Mouse (Mus musculus): ENCODE data around the gene Tuba1a. TPM values are rescaled to one million over a fixed set of nuclear protein-coding genes. Genes with fewer than 3 reads are reported as not detected.
A peak's percentile ranks its signal among the peaks of the same experiment; 100 is the strongest.
"Not testable (repeated sequence)": the region's sequence is repeated elsewhere in the genome, so short reads cannot be mapped to it uniquely, and the experiment has no call there.

Gene Tuba1a
- polyA plus RNA-seq, 1 experiment from 2014 or later, result 419 TPM

GRCm38 (mm10) chr15:98927566-98927965 lies 25.9 kb downstream of the Tuba1a start:
- no peaks in the 10 kb centered on the region for H3K36me3 ChIP-seq (ENCODE audit: control insufficient read depth, insufficient read depth, low read length)
- no peak for ATAC-seq (replicated peaks; ENCODE audit: low FRiP score)
- H3K4me3 ChIP-seq (ENCODE audit: low read depth, low read length), result no peak overlapping the region
- H3K9me3 ChIP-seq (ENCODE audit: control insufficient read depth, low read length), result no peaks in the 10 kb centered on the region
- 81% methylated on average over 5 of the region's 5 CpGs for WGBS
- H3K9ac ChIP-seq (ENCODE audit: low read depth, low read length), result no peak overlapping the region
- H3K4me1 ChIP-seq (replicated peaks; ENCODE audit: control insufficient read depth, insufficient read depth, low read length), result peaks cover 6% of the 10 kb centered on the region; the same call in 1 of the 2 replicates
- DNase-seq (ENCODE audit: low spot score), result no peak
- H3K27me3 ChIP-seq (replicated peaks; ENCODE audit: control insufficient read depth, insufficient read depth, low read length), result no peaks in the 10 kb centered on the region
- H3K4me2 ChIP-seq, result no peak overlapping the region
- no peak overlapping the region for H3K27ac ChIP-seq (ENCODE audit: low read depth, low read length)

GRCm38 (mm10) chr15:98924682-98925081 lies 28.8 kb downstream of the Tuba1a start:
- Histone ChIP-seq H3K9ac (ENCODE audit: low read depth, low read length) (no peak overlapping the region), H3K4me3 (ENCODE audit: low read depth, low read length) (no peak overlapping the region), H3K4me2 (no peak overlapping the region), H3K27me3 (replicated peaks; ENCODE audit: control insufficient read depth, insufficient read depth, low read length) (no peaks in the 10 kb centered on the region), H3K9me3 (ENCODE audit: control insufficient read depth, low read length) (no peaks in the 10 kb centered on the region), H3K36me3 (ENCODE audit: control insufficient read depth, insufficient read depth, low read length) (no peaks in the 10 kb centered on the region), H3K27ac (ENCODE audit: low read depth, low read length) (no peak overlapping the region), H3K4me1 (replicated peaks; ENCODE audit: control insufficient read depth, insufficient read depth, low read length) (peaks cover 4% of the 10 kb centered on the region; the same call in 1 of the 2 replicates)
- DNase-seq (ENCODE audit: low spot score), result no peak
- WGBS, result 57% methylated on average over 3 of the region's 3 CpGs
- ATAC-seq (replicated peaks; ENCODE audit: low FRiP score), result no peak

- WGBS, result 77% methylated on average over 2 of the region's 2 CpGs
Measured at GRCm38 (mm10) chr15:98923031-98923537, 30.4 kb downstream of the Tuba1a start.

GRCm38 (mm10) chr15:98922581-98922980 lies 30.9 kb downstream of the Tuba1a start:
- DNase-seq (ENCODE audit: low spot score) (no peak), ATAC-seq (replicated peaks; ENCODE audit: low FRiP score) (no peak)
- H3K4me1 ChIP-seq (replicated peaks; ENCODE audit: control insufficient read depth, insufficient read depth, low read length), result no peaks in the 10 kb centered on the region; the same call in 1 of the 2 replicates
- H3K4me2 ChIP-seq, result no peak overlapping the region
- no peak overlapping the region for H3K27ac ChIP-seq (ENCODE audit: low read depth, low read length)
- H3K27me3 ChIP-seq (replicated peaks; ENCODE audit: control insufficient read depth, insufficient read depth, low read length), result no peaks in the 10 kb centered on the region
- no peak overlapping the region for H3K9ac ChIP-seq (ENCODE audit: low read depth, low read length)
- no peaks in the 10 kb centered on the region for H3K9me3 ChIP-seq (ENCODE audit: control insufficient read depth, low read length)
- H3K4me3 ChIP-seq (ENCODE audit: low read depth, low read length), result no peak overlapping the region
- no peaks in the 10 kb centered on the region for H3K36me3 ChIP-seq (ENCODE audit: control insufficient read depth, insufficient read depth, low read length)
- WGBS, result 49% methylated on average over 3 of the region's 3 CpGs

More at GRCm38 (mm10) chr15:98923031-98923537, 30.4 kb downstream of the Tuba1a start:
- H3K4me1 ChIP-seq (replicated peaks; ENCODE audit: control insufficient read depth, insufficient read depth, low read length), result no peaks in the 10 kb centered on the region; the same call in 1 of the 2 replicates
- DNase-seq (ENCODE audit: low spot score) (no peak), ATAC-seq (replicated peaks; ENCODE audit: low FRiP score) (no peak)
- no peaks in the 10 kb centered on the region for H3K9me3 ChIP-seq (ENCODE audit: control insufficient read depth, low read length)
- H3K27ac ChIP-seq (ENCODE audit: low read depth, low read length), result no peak overlapping the region
- H3K9ac ChIP-seq (ENCODE audit: low read depth, low read length), result no peak overlapping the region
- H3K4me3 ChIP-seq (ENCODE audit: low read depth, low read length), result no peak overlapping the region
- H3K36me3 ChIP-seq (ENCODE audit: control insufficient read depth, insufficient read depth, low read length), result no peaks in the 10 kb centered on the region
- no peaks in the 10 kb centered on the region for H3K27me3 ChIP-seq (replicated peaks; ENCODE audit: control insufficient read depth, insufficient read depth, low read length)
- H3K4me2 ChIP-seq, result no peak overlapping the region

GRCm38 (mm10) chr15:98921510-98921909 lies 32.0 kb downstream of the Tuba1a start:
- no peaks in the 10 kb centered on the region for H3K36me3 ChIP-seq (ENCODE audit: control insufficient read depth, insufficient read depth, low read length)
- no peak overlapping the region for H3K9ac ChIP-seq (ENCODE audit: low read depth, low read length)
- 80% methylated on average over 5 of the region's 5 CpGs for WGBS
- no peaks in the 10 kb centered on the region for H3K27me3 ChIP-seq (replicated peaks; ENCODE audit: control insufficient read depth, insufficient read depth, low read length)
- no peak overlapping the region for H3K27ac ChIP-seq (ENCODE audit: low read depth, low read length)
- no peaks in the 10 kb centered on the region for H3K9me3 ChIP-seq (ENCODE audit: control insufficient read depth, low read length)
- no peaks in the 10 kb centered on the region; the same call in 1 of the 2 replicates for H3K4me1 ChIP-seq (replicated peaks; ENCODE audit: control insufficient read depth, insufficient read depth, low read length)
- H3K4me3 ChIP-seq (ENCODE audit: low read depth, low read length), result no peak overlapping the region
- no peak for DNase-seq (ENCODE audit: low spot score)
- H3K4me2 ChIP-seq, result no peak overlapping the region
- no peak for ATAC-seq (replicated peaks; ENCODE audit: low FRiP score)

- not testable (repeated sequence) for H3K36me3 ChIP-seq (ENCODE audit: control insufficient read depth, insufficient read depth, low read length); H3K27me3 ChIP-seq (replicated peaks; ENCODE audit: control insufficient read depth, insufficient read depth, low read length); H3K4me1 ChIP-seq (replicated peaks; ENCODE audit: control insufficient read depth, insufficient read depth, low read length); DNase-seq (ENCODE audit: low spot score); H3K9me3 ChIP-seq (ENCODE audit: control insufficient read depth, low read length); ATAC-seq (replicated peaks; ENCODE audit: low FRiP score)
- Histone ChIP-seq H3K27ac (ENCODE audit: low read depth, low read length) (peak overlapping the region; percentile 51; the same call in 1 of the 2 replicates), H3K4me2 (peak overlapping the region; percentile 85), H3K4me3 (ENCODE audit: low read depth, low read length) (peak overlapping the region; percentile 80), H3K9ac (ENCODE audit: low read depth, low read length) (peak overlapping the region; percentile 58)
- 25% methylated on average over 8 of the region's 8 CpGs for WGBS
Measured at GRCm38 (mm10) chr15:98918499-98918895, 35.0 kb downstream of the Tuba1a start.

- H3K27me3 ChIP-seq (replicated peaks; ENCODE audit: control insufficient read depth, insufficient read depth, low read length), result no peaks in the 10 kb centered on the region
- DNase-seq (ENCODE audit: low spot score), result peak; percentile 95
- H3K4me1 ChIP-seq (replicated peaks; ENCODE audit: control insufficient read depth, insufficient read depth, low read length), result no peaks in the 10 kb centered on the region; the same call in 1 of the 2 replicates
- H3K4me3 ChIP-seq (ENCODE audit: low read depth, low read length), result peak within 1 kb of the TSS; percentile 80
- H3K9ac ChIP-seq (ENCODE audit: low read depth, low read length), result peak within 1 kb of the TSS; percentile 70
- peaks cover 6% of the 10 kb centered on the region for H3K36me3 ChIP-seq (ENCODE audit: control insufficient read depth, insufficient read depth, low read length)
- ATAC-seq (replicated peaks; ENCODE audit: low FRiP score), result peak; percentile 100
- H3K4me2 ChIP-seq, result peak within 1 kb of the TSS; percentile 85
- H3K9me3 ChIP-seq (ENCODE audit: control insufficient read depth, low read length), result no peaks in the 10 kb centered on the region
- under 1% methylated on average over 81 of the region's 82 CpGs for WGBS
- H3K27ac ChIP-seq (ENCODE audit: low read depth, low read length), result peak within 1 kb of the TSS; percentile 72
Measured at GRCm38 (mm10) chr15:98917538-98918498, 35.7 kb downstream of the Tuba1a start, which contains the start of gene Lmbr1l. TSS of gene Lmbr1l (minus strand) at chr15:98918231.

- Histone ChIP-seq H3K36me3 (ENCODE audit: control insufficient read depth, insufficient read depth, low read length) (peaks cover 7% of the 10 kb centered on the region), H3K4me1 (replicated peaks; ENCODE audit: control insufficient read depth, insufficient read depth, low read length) (no peaks in the 10 kb centered on the region; the same call in 1 of the 2 replicates), H3K4me2 (peak overlapping the region; percentile 85), H3K4me3 (ENCODE audit: low read depth, low read length) (peak overlapping the region; percentile 80), H3K27ac (ENCODE audit: low read depth, low read length) (no peak overlapping the region), H3K9ac (ENCODE audit: low read depth, low read length) (peak overlapping the region; percentile 70), H3K27me3 (replicated peaks; ENCODE audit: control insufficient read depth, insufficient read depth, low read length) (no peaks in the 10 kb centered on the region), H3K9me3 (ENCODE audit: control insufficient read depth, low read length) (no peaks in the 10 kb centered on the region)
- WGBS, result 2% methylated on average over 14 of the region's 14 CpGs
- ATAC-seq (replicated peaks; ENCODE audit: low FRiP score), result no peak
- no peak for DNase-seq (ENCODE audit: low spot score)
Measured at GRCm38 (mm10) chr15:98917091-98917490, 36.4 kb downstream of the Tuba1a start.

All from liver, embryonic 11.5 days (tissue).